Mouse (Mus musculus) myocyte (in vitro differentiated cells): ENCODE data around the gene Zkscan4.

ENCODE experiments used
- CEBPB ChIP-seq: IDR thresholded peaks from 2 replicates; pipeline ENCODE4 v1.6.1; 2011; ENCODE audit warnings: mild to moderate bottlenecking, moderate library complexity; ENCODE audit not compliant: poor library complexity, insufficient read depth, severe bottlenecking
- E2F4 ChIP-seq: IDR thresholded peaks from one replicate; pipeline ENCODE4 v1.6.1; 2011; ENCODE audit warnings: mild to moderate bottlenecking, control low read depth, moderate library complexity; ENCODE audit not compliant: insufficient read depth
- MAX ChIP-seq: IDR thresholded peaks from one replicate; pipeline ENCODE4 v1.6.1; 2011; ENCODE audit warnings: low read depth, mild to moderate bottlenecking, control low read depth
- POLR2A ChIP-seq: IDR thresholded peaks from one replicate; pipeline ENCODE4 v1.6.1; 2011; ENCODE audit warnings: low read depth, mild to moderate bottlenecking, control low read depth, moderate library complexity; ENCODE audit not compliant: insufficient read length
- SRF ChIP-seq: IDR thresholded peaks from one replicate; pipeline ENCODE4 v1.6.1; 2011; ENCODE audit warnings: low read depth; ENCODE audit not compliant: control insufficient read depth, insufficient read length
- USF1 ChIP-seq: IDR thresholded peaks from one replicate; pipeline ENCODE4 v1.6.1; 2011; ENCODE audit warnings: low read depth, mild to moderate bottlenecking, control low read depth, moderate library complexity

DNA sequence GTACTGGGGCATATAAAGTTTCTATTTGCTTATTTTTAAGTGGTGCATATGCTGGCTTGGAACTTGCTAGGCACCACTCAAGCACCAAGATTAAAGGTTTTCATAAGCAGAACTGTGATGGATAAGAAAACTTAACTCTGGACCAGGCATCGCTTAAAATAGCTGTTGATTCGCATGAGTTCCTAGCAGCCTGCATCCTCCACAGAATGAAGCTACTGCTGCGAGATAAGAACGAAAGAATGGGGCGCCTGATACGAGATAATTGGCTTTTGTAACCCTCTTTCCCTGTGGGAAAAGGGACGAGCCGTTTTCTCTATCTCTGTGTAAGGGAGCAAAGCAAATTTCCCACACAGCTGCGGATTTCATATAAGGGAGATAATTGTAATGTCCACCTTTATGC lies 9.6 kb upstream of the Zkscan4 start:
- TF ChIP-seq MAX (no peak), POLR2A (no peak), E2F4 (no peak), CEBPB (no peak), SRF (no peak), USF1 (no peak)
